Comparison of ENCODE assay signal across 15 mouse cellular contexts in the genomic region with DNA sequence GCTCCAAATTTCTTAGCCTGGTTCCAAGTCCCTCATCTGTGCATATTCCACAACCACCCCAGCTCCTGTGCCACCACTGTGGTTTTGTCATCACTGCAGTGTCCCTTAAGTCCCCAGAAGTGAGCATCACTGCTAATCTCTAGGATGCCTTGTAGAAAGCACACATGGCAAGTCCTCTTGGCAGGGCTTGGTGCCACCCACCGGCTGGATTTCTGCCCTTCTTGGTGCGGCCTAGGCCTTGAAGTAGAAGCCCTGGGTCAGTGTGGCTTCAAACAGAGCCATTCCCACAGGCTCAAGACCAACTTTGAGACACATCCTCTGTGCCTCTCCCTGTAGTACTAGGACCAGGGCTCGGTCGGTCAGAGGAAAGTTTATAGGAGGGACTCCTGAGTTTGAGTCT.
"Had no signal": no experiment of that assay in that cellular context is flagged by ENCODE, and none has a peak within 500 bp of the region (broad histone marks: within the 10 kb centered on the region; RNA-seq: fewer than 3 reads in every experiment).

No protein-coding gene starts in this region.

- H3K9ac ChIP-seq: neural tube, embryonic 15.5 days; stomach, embryonic 15.5 days had no signal

- H3K4me3 ChIP-seq: neural tube, embryonic 15.5 days; stomach, embryonic 15.5 days had no signal

- H3K36me3 ChIP-seq: neural tube, embryonic 15.5 days; stomach, embryonic 15.5 days had no signal

- H3K4me1 ChIP-seq: stomach, embryonic 15.5 days had no signal

- DNase-seq: retina, postnatal 1 day; right cerebral cortex, adult 18-20 months; right cerebral cortex, postnatal 14 days; right cerebral cortex, postnatal 25 days; right cerebral cortex, postnatal 4 days; spleen, adult 18-20 months; thymus, adult 18-20 months; thymus, adult 2 months; thymus, postnatal 14 days; thymus, postnatal 25 days; thymus, postnatal 36 days; thymus, postnatal 4 days had no signal

- H3K27ac ChIP-seq: neural tube, embryonic 15.5 days; stomach, embryonic 15.5 days; stomach, postnatal 0 days had no signal

- H3K9me3 ChIP-seq: neural tube, embryonic 15.5 days; stomach, embryonic 15.5 days had no signal

- H3K27me3 ChIP-seq: neural tube, embryonic 15.5 days; stomach, embryonic 15.5 days had no signal

- H3K4me2 ChIP-seq: neural tube, embryonic 15.5 days; stomach, embryonic 15.5 days had no signal
